Mouse (Mus musculus): Measurements from ENCODE around the gene Ifi214.
"Not testable (repeated sequence)": the region's sequence is repeated elsewhere in the genome, so short reads cannot be mapped to it uniquely, and the experiment has no call there.

DNA sequence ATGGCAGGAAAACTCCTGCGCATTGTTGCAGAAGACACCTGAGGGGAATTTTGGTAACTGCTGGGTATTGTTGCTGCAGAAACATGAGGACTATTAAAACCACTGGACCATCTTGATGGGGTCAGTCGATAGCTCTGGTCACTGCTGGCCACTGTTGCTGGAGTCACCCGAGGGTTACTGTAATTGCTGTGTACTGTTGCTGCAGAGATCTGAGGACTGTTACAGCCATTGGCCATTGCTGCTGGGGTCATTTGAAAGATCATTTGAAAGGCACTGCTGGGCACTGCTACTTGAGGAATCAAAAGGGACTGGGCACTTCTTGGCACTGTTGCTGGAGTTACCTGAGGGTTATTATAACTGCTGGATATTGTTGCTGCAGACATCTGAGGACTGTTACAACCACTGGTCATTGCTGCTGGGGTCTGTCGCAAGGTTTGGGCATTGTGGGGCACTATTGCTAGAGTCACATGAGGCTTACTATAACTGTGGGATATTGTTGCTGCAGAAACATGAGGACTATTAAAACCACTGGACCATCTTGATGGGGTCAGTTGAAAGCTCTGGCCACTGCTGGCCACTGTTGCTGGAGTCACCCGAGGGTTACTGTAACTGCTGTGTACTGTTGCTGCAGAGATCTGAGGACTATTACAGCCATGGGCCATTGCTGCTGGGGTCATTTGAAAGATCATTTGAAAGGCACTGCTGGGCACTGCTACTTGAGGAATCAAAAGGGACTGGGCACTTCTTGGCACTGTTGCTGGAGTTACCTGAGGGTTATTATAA is 55.2 kb downstream of the Ifi214 start:
- TF ChIP-seq RAD21 (IDR thresholded peaks at IDR 0.05; ENCODE audit: low read depth, low read length); GATA1 (IDR thresholded peaks at IDR 0.05; ENCODE audit: low read depth, low read length); NELFE (IDR thresholded peaks at IDR 0.05; ENCODE audit: low read depth, low read length); CTCF (IDR thresholded peaks at IDR 0.05 in 2 of 3, conservative IDR thresholded peaks at IDR 0.05 in 1 of 3; ENCODE audit: control insufficient read depth in 1 of 3, insufficient read depth in 1 of 3, low read depth in 2 of 3, low read length in 3 of 3, poor library complexity in 1 of 3, severe bottlenecking in 1 of 3); MAZ (IDR thresholded peaks at IDR 0.05; ENCODE audit: low read depth, low read length); MEF2A (IDR thresholded peaks at IDR 0.05; ENCODE audit: extremely low read depth, insufficient replicate concordance, low read depth, low read length, poor library complexity, severe bottlenecking); UBTF (IDR thresholded peaks at IDR 0.05; ENCODE audit: borderline replicate concordance, insufficient read depth, low read depth, low read length); SMC3 (IDR thresholded peaks at IDR 0.05; ENCODE audit: low read depth, low read length); POLR2A (IDR thresholded peaks at IDR 0.05; ENCODE audit: control insufficient read depth in 1 of 2, insufficient read depth in 1 of 2, low read depth in 1 of 2, low read length in 2 of 2, poor library complexity in 1 of 2); CHD2 (IDR thresholded peaks at IDR 0.05; ENCODE audit: low read length); SIN3A (IDR thresholded peaks at IDR 0.05; ENCODE audit: low read length); MYC (IDR thresholded peaks at IDR 0.05; ENCODE audit: low read depth, low read length); USF2 (IDR thresholded peaks at IDR 0.05; ENCODE audit: borderline replicate concordance in 1 of 2, insufficient read depth in 1 of 2, low read depth in 1 of 2, low read length in 2 of 2); POLR2AphosphoS2 (IDR thresholded peaks at IDR 0.05; ENCODE audit: low read length): not testable (repeated sequence)
